Mouse (Mus musculus) bone marrow macrophage, adult 2 months (primary cell): Measurements from ENCODE around the gene Apoh. TPM values are rescaled to one million over a fixed set of nuclear protein-coding genes. Genes with fewer than 3 reads are reported as not detected.

Experiments
- H3K27ac ChIP-seq: 2 replicates; pipeline ENCODE4 v1.5.1; 2012; ENCODE audit warnings: low read depth, low read length; ENCODE audit not compliant: insufficient read depth
- H3K4me1 ChIP-seq: 2 replicates; pipeline ENCODE4 v1.6.1; 2012; ENCODE audit warnings: low read length; ENCODE audit not compliant: control insufficient read depth, insufficient read depth
- H3K4me3 ChIP-seq: 2 replicates; pipeline ENCODE4 v1.5.1; 2012; ENCODE audit warnings: mild to moderate bottlenecking, low read length, moderate library complexity; ENCODE audit not compliant: insufficient read depth
- CTCF ChIP-seq: IDR thresholded peaks from 2 replicates; pipeline ENCODE4 v1.5.1; 2012; ENCODE audit warnings: low read depth, mild to moderate bottlenecking, low read length, moderate library complexity
- POLR2A ChIP-seq: IDR thresholded peaks from 2 replicates; pipeline ENCODE4 v1.6.1; 2012; ENCODE audit warnings: mild to moderate bottlenecking, low read depth, low read length, borderline replicate concordance
- polyA plus RNA-seq: library from polyadenylated mRNA; stranded (reverse); fragments of >200 nt; gene quantifications from 2 replicates; pipeline ENCODE4 v1.2.4, GENCODE M21; 2012; ENCODE audit not compliant: missing spikeins, insufficient read depth, insufficient read length

Gene Apoh
- polyA plus RNA-seq, result not detected in 2 replicates

- H3K4me3 ChIP-seq, result peak within 1 kb of the TSS; percentile 73
- H3K27ac ChIP-seq, result no peak within 1 kb of the TSS
- H3K4me1 ChIP-seq, result no peaks in the 10 kb centered on the region; the same call in 1 of the 2 replicates
- no peak for TF ChIP-seq POLR2A
- TF ChIP-seq CTCF, result no peak
Measured at GRCm38 (mm10) chr11:108342781-108343768, at the start of gene Apoh. Gene Apoh, plus strand, starts transcription at chr11:108343354.

DNA sequence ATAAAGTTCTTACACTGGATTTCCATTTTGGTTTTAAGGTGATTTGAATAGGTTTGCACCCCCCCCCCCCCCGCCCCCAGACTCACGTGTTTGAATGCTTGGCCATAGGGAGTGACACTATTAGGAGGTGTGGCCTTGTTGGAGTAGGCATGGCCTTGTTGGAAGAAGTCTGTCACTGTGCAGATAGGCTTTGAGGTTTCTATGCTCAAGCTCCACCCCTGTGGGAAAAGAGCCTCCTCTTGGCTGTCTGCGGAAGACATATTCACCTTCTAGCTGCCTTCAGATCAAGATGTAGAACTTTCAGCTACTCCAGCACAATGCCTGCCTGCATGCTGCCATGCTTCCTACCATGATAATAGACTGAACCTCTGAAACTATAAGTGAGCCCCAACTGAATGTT is 49.3 kb upstream of the Apoh start:
- no peaks in the 10 kb centered on the region for H3K4me1 ChIP-seq
- H3K4me3 ChIP-seq, result no peak overlapping the region
- TF ChIP-seq POLR2A, result no peak
- TF ChIP-seq CTCF, result no peak
- no peak overlapping the region for H3K27ac ChIP-seq

- TF ChIP-seq POLR2A, result no peak
- no peak for TF ChIP-seq CTCF
- no peak overlapping the region for H3K27ac ChIP-seq
- H3K4me3 ChIP-seq, result no peak overlapping the region
- H3K4me1 ChIP-seq, result no peaks in the 10 kb centered on the region
Measured at GRCm38 (mm10) chr11:108294305-108294813, 48.8 kb upstream of the Apoh start.

GRCm38 (mm10) chr11:108295373-108295772 is 47.8 kb upstream of the Apoh start:
- no peaks in the 10 kb centered on the region for H3K4me1 ChIP-seq

GRCm38 (mm10) chr11:108297956-108298355 is 45.2 kb upstream of the Apoh start:
- Histone ChIP-seq H3K27ac (no peak overlapping the region), H3K4me1 (no peaks in the 10 kb centered on the region), H3K4me3 (no peak overlapping the region)
- no peak for TF ChIP-seq POLR2A
- no peak for TF ChIP-seq CTCF

More at GRCm38 (mm10) chr11:108295373-108295772, 47.8 kb upstream of the Apoh start:
- H3K4me3 ChIP-seq, result no peak overlapping the region
- no peak overlapping the region for H3K27ac ChIP-seq
- no peak for TF ChIP-seq CTCF
- no peak for TF ChIP-seq POLR2A

- TF ChIP-seq CTCF (no peak), POLR2A (no peak)
- Histone ChIP-seq H3K4me1 (no peaks in the 10 kb centered on the region), H3K27ac (no peak overlapping the region), H3K4me3 (no peak overlapping the region)
Measured at GRCm38 (mm10) chr11:108299913-108300312, 43.2 kb upstream of the Apoh start.

DNA sequence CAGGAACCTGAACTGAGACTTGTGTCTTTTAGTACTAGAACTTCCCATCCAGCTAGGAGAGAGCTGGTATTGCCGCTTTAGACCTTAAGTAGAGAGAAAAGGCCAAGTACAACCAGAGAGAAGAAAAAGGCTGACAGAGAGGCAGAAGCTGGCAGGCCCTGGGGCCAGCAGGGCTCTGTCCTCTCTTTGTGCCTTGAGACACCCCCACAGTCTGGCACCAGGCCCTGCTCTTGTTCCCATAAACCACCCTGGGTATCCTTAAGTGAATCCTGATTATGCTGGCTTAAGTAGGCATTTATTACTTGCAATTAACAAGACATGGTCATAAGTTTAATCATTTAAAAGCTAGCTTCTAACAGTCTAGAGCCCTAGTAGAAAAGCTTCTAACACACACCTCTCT is 42.7 kb upstream of the Apoh start:
- Histone ChIP-seq H3K4me1 (no peaks in the 10 kb centered on the region), H3K4me3 (no peak overlapping the region), H3K27ac (no peak overlapping the region)
- no peak for TF ChIP-seq POLR2A
- TF ChIP-seq CTCF, result no peak

DNA sequence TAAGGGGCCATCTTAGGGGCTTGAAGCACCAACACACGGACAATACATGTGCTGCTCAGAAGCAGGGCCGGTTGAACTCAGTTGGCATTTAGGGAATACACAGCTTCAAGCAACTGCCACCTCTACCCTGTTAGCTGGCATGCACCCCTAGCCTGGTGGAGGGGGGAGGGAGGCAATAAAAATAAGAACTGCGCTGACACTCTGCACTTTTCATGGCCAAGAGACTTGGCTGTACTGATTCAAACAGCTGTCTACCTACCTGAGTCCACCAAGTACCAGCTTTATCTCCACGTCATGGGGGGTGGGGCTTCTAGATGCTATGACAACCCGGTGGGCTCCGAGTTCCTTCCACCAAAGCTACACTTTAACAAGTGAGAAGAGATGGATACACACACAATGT is 42.1 kb upstream of the Apoh start:
- no peak overlapping the region for H3K4me3 ChIP-seq
- no peak for TF ChIP-seq CTCF
- TF ChIP-seq POLR2A, result no peak
- H3K27ac ChIP-seq, result no peak overlapping the region
- no peaks in the 10 kb centered on the region for H3K4me1 ChIP-seq

GRCm38 (mm10) chr11:108301796-108302490 is 41.2 kb upstream of the Apoh start:
- TF ChIP-seq POLR2A, result no peak
- no peak for TF ChIP-seq CTCF
- Histone ChIP-seq H3K4me1 (no peaks in the 10 kb centered on the region), H3K27ac (no peak overlapping the region), H3K4me3 (no peak overlapping the region)

DNA sequence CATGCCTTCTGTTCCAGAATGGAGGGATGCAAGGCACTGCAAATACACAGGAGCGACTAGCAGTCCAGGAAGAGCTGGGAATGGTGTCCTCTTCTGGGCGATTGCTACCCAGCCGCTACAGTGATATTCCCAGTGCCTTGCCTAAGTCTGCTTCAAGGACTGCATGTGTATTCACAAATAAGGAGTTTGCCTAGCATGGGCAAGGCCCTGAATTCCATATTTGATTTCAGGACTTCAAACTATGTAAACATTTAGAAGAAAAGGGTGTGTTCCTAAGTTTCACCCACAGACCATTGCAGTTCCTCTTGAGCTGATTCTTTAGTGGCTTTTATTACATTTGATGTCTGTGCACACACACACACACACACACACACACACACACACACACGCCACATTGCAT is 39.4 kb upstream of the Apoh start:
- Histone ChIP-seq H3K4me1 (no peaks in the 10 kb centered on the region), H3K4me3 (no peak overlapping the region), H3K27ac (no peak overlapping the region)
- TF ChIP-seq CTCF (no peak), POLR2A (no peak)
